Mouse (Mus musculus) midbrain, embryonic 14.5 days (tissue): ENCODE data around the gene Ubxn4. TPM values are rescaled to one million over a fixed set of nuclear protein-coding genes. Genes with fewer than 3 reads are reported as not detected.
"Not testable (repeated sequence)": the region's sequence is repeated elsewhere in the genome, so short reads cannot be mapped to it uniquely, and the experiment has no call there.

Source experiments
- ATAC-seq: fragments of 200-750 bp; cut with Nextera tagmentation; 2 replicates; pipeline ENCODE4 v1.8.0; 2017; ENCODE audit warnings: moderate number of reproducible peaks, moderate library complexity; ENCODE audit not compliant: low FRiP score, low TSS enrichment
- DNase-seq: peaks from one replicate; pipeline ENCODE4 v3.0.0-alpha.2; 2015
- H3K27ac ChIP-seq: fragments of 300-500 bp; sonication (generic); replicated peaks from 2 replicates; pipeline ENCODE4 v1.5.1; 2014; ENCODE audit warnings: mild to moderate bottlenecking, low read depth, low read length, moderate library complexity
- H3K27me3 ChIP-seq: fragments of 300-500 bp; sonication (generic); 2 replicates; pipeline ENCODE4 v1.6.1; 2014; ENCODE audit warnings: low read length, control low read depth, mixed read lengths; ENCODE audit not compliant: control insufficient read depth, insufficient read depth
- H3K36me3 ChIP-seq: fragments of 300-500 bp; sonication (generic); 2 replicates; pipeline ENCODE4 v1.6.1; 2014; ENCODE audit warnings: low read length, control low read depth; ENCODE audit not compliant: control insufficient read depth, insufficient read depth
- H3K4me1 ChIP-seq: fragments of 300-500 bp; sonication (generic); 2 replicates; pipeline ENCODE4 v1.6.1; 2014; ENCODE audit warnings: mild to moderate bottlenecking, antibody characterized with exemption, low read length, control low read depth; ENCODE audit not compliant: control insufficient read depth, insufficient read depth
- H3K4me2 ChIP-seq: fragments of 300-500 bp; sonication (generic); 2 replicates; pipeline ENCODE4 v1.6.1; 2014; ENCODE audit warnings: mild to moderate bottlenecking, low read length, moderate library complexity
- H3K4me3 ChIP-seq: fragments of 300-500 bp; sonication (generic); replicated peaks from 2 replicates; pipeline ENCODE4 v1.5.1; 2014; ENCODE audit warnings: low read depth, low read length
- H3K9ac ChIP-seq: fragments of 300-500 bp; sonication (generic); replicated peaks from 2 replicates; pipeline ENCODE4 v1.6.1; 2014; ENCODE audit warnings: mild to moderate bottlenecking, low read length, moderate library complexity
- H3K9me3 ChIP-seq: fragments of 300-500 bp; sonication (generic); 2 replicates; pipeline ENCODE4 v1.6.1; 2016; ENCODE audit warnings: low read length, control low read depth, mixed read lengths; ENCODE audit not compliant: control insufficient read depth
- WGBS: fragments of 180-500 bp; shearing (Covaris S2); extraction: QIAGEN DNeasy Blood & Tissue Kit; methylation state at CpG from one replicate; pipeline ENCODE4 v1.1.7; 2014; 5-methylcytosine and 5-hydroxymethylcytosine counted together
- polyA plus RNA-seq: library from polyadenylated mRNA; unstranded; fragments of >200 nt; fragmentation: Nextera tagmentation; extraction: Ambion mirVana; gene quantifications from 2 replicates; pipeline ENCODE4 v1.2.1, GENCODE M21; 2014

The Ubxn4 gene
- polyA plus RNA-seq, 1 experiment from 2014 or later, result 81.5 TPM

DNA sequence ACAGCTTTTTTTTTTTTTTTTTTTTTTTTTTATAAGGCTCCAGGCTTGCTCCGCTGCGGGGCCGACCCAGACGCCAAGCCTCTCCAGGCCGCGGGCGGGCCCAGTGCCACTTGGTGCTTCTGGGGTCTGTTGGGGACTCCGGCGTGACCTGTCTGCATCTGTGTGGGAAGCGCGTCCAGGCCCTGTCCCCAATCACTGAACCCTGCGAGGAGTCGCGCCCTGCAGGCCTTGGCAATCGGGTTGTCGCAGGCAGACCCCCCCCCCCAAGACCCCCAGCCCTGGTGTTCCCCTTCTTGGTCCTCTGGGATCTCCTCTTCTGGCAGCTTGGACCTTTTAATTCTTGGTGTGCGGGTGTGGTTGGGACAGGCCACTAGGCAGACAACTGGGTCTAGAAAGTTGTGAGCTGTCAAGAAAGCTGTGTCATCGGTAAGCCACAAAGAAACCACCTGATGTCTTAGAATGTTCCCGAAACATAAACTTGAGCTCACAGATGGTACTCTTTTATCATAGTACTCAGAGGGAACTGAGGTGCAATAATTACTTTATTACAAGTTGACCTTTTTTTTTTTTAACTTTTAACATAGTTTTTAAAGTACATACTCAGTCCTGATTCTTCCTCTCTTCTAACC lies 1.1 kb downstream of the Ubxn4 start:
- no peaks in the 10 kb centered on the region for H3K27me3 ChIP-seq
- peak overlapping the region; percentile 75 for H3K9ac ChIP-seq
- WGBS, result 1% methylated on average over 19 of the region's 19 CpGs
- H3K4me1 ChIP-seq, result peaks cover 17% of the 10 kb centered on the region
- no peaks in the 10 kb centered on the region for H3K9me3 ChIP-seq
- ATAC-seq (peak; percentile 47; the same call in 1 of the 2 replicates), DNase-seq (peak; percentile 31)
- H3K27ac ChIP-seq, result peak overlapping the region; percentile 89
- 0 out of 2 replicates have a peak, but pooled peaks cover 4% of the 10 kb centered on the region for H3K36me3 ChIP-seq
- peak overlapping the region; percentile 69 for H3K4me3 ChIP-seq
- H3K4me2 ChIP-seq, result peak overlapping the region; percentile 91

DNA sequence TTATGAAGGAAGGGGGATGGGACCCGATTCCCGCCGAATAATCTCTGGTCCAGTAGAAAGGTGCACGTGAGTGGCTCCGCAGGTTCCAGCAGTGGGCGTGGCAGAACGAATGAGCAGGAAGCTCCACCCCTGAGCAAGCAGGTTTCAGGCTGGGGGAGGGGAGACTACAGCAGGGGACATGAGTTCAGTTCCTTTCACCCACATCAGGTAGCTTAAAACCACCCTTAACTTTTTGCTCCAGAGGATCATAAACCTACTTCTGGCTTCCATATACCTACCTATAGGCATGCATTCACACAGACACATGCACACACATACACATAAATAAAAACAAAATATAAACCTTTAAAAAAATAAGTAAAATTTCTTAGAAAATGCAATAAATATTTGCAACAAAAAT lies 23.3 kb downstream of the Ubxn4 start:
- not testable (repeated sequence) for H3K9me3 ChIP-seq, H3K4me1 ChIP-seq, ATAC-seq, H3K4me2 ChIP-seq, H3K27me3 ChIP-seq, H3K9ac ChIP-seq, H3K4me3 ChIP-seq, H3K27ac ChIP-seq, DNase-seq
- 85% methylated on average over 7 of the region's 7 CpGs for WGBS
- peaks cover 83% of the 10 kb centered on the region for H3K36me3 ChIP-seq

DNA sequence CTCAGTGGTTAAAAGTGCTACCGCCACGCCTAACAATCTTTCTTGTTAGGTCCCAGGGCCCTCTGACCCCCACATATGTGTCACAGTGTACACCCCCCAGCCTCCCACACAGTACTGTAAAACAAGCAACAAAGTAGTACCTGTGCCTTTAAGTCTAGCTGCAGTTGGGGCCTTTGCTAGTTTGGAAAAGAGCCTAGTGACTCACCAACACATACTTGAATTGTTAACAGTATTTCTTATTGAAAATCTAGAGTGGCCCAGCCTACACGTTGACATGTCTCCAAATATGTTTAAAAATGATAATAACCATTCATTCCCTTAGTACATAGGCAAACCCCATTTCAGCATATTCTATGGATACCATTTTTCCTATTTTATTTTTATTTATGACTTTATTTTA lies 27.0 kb downstream of the Ubxn4 start:
- WGBS, result 95% methylated on average over 3 of the region's 3 CpGs
- ATAC-seq, result no peak
- no peak overlapping the region for H3K9ac ChIP-seq
- no peak overlapping the region for H3K4me2 ChIP-seq
- no peaks in the 10 kb centered on the region for H3K4me1 ChIP-seq
- no peak overlapping the region for H3K27ac ChIP-seq
- H3K9me3 ChIP-seq, result no peaks in the 10 kb centered on the region
- H3K27me3 ChIP-seq, result no peaks in the 10 kb centered on the region
- DNase-seq, result no peak
- H3K36me3 ChIP-seq, result peaks cover 91% of the 10 kb centered on the region
- no peak overlapping the region for H3K4me3 ChIP-seq

DNA sequence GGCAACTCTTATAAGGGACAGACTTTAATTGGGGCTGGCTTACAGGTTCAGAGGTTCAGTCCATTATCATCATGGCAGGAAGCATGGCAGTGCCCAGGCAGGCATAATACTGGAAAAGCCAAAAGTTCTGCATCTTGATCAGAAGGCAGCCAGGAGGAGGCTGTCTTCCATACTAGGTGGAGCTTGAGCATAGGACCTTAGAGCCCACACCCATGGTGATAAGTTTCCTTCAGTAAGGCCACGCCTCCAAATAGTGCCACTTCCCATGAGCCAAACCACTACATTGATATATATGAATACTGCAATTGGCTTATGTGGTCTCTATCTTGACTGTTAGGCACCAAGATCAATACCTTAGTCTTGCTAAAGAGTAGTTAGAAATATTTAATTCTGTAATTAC lies 32.1 kb downstream of the Ubxn4 start:
- no peak for DNase-seq
- 98% methylated on average over 1 of the region's 1 CpGs for WGBS
- no peak overlapping the region for H3K27ac ChIP-seq
- H3K9ac ChIP-seq, result no peak overlapping the region
- no peak overlapping the region for H3K4me3 ChIP-seq
- no peak for ATAC-seq
- H3K27me3 ChIP-seq, result no peaks in the 10 kb centered on the region
- no peaks in the 10 kb centered on the region for H3K4me1 ChIP-seq
- no peak overlapping the region for H3K4me2 ChIP-seq
- no peaks in the 10 kb centered on the region for H3K9me3 ChIP-seq
- H3K36me3 ChIP-seq, result peaks cover 92% of the 10 kb centered on the region

DNA sequence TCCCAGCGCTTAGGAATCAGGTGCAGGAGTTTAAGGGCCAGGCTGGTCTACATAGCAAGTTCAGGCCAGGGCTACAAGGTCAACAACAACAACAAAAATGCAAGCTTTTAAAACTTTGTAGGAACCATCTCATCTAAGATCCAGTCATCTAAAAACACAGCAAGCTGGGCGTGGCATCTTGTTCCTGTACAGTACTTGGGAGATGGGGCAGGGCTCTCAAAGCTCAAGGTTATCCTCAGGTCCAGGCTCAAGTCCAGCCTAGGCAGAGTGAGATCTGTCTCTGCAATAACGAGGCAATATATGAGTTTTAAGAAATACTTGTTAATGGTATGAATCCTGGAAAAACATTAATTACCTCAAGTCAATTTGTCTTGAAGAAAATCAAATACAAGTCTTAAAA lies 34.8 kb downstream of the Ubxn4 start:
- Histone ChIP-seq H3K9ac (no peak overlapping the region), H3K4me1 (no peaks in the 10 kb centered on the region), H3K27ac (no peak overlapping the region), H3K9me3 (no peaks in the 10 kb centered on the region), H3K36me3 (peaks cover 75% of the 10 kb centered on the region), H3K27me3 (no peaks in the 10 kb centered on the region), H3K4me2 (no peak overlapping the region), H3K4me3 (no peak overlapping the region)
- no peak for DNase-seq
- WGBS, result 99% methylated on average over 3 of the region's 3 CpGs
- no peak for ATAC-seq

DNA sequence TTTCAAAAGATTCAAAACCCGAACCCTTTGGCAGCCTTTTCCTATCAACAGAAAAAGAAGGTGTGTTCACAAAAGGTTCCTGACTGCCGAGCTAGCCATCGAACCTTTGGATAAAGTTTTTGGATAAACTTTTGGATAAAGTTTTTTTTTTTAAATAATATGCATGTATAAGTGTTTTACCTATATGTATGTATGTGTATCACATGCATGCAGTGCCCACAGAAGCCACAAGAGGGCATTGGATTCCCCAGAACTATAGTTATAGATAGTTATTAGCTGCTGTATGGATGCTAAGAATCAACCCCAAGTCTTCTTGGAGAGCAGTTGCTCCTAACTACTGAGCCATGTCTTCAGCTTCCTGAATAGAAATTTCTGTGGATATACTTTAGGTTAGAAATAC lies 38.0 kb downstream of the Ubxn4 start:
- no peaks in the 10 kb centered on the region for H3K4me1 ChIP-seq
- H3K9ac ChIP-seq, result no peak overlapping the region
- peaks cover 43% of the 10 kb centered on the region for H3K36me3 ChIP-seq
- WGBS, result 96% methylated on average over 3 of the region's 3 CpGs
- H3K9me3 ChIP-seq, result no peaks in the 10 kb centered on the region
- H3K27ac ChIP-seq, result no peak overlapping the region
- H3K27me3 ChIP-seq, result no peaks in the 10 kb centered on the region
- H3K4me3 ChIP-seq, result no peak overlapping the region
- no peak overlapping the region for H3K4me2 ChIP-seq
- DNase-seq (no peak), ATAC-seq (no peak)

DNA sequence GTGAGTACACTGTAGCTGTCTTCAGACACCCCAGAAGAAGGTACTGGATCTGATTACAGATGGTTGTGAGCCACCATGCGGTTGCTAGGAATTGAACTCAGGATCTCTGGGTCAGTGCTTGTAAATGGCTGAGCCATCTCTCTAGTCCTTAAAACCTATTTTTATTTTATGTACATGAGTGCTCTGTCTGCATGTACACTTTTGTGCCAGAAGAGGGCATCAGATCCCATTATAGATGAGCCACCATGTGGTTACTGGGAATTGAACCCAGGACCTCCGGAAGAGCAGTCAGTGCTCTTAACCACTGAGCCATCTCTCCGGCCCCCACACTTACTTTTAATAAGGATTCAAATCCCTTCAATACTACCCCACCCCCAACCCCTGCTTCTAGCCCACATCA lies 39.2 kb downstream of the Ubxn4 start:
- ATAC-seq (no peak), DNase-seq (no peak)
- H3K4me3 ChIP-seq, result no peak overlapping the region
- no peak overlapping the region for H3K9ac ChIP-seq
- 94% methylated on average over 3 of the region's 3 CpGs for WGBS
- no peaks in the 10 kb centered on the region for H3K27me3 ChIP-seq
- H3K4me2 ChIP-seq, result no peak overlapping the region
- H3K27ac ChIP-seq, result no peak overlapping the region
- H3K36me3 ChIP-seq, result peaks cover 31% of the 10 kb centered on the region
- no peaks in the 10 kb centered on the region for H3K4me1 ChIP-seq
- H3K9me3 ChIP-seq, result no peaks in the 10 kb centered on the region

DNA sequence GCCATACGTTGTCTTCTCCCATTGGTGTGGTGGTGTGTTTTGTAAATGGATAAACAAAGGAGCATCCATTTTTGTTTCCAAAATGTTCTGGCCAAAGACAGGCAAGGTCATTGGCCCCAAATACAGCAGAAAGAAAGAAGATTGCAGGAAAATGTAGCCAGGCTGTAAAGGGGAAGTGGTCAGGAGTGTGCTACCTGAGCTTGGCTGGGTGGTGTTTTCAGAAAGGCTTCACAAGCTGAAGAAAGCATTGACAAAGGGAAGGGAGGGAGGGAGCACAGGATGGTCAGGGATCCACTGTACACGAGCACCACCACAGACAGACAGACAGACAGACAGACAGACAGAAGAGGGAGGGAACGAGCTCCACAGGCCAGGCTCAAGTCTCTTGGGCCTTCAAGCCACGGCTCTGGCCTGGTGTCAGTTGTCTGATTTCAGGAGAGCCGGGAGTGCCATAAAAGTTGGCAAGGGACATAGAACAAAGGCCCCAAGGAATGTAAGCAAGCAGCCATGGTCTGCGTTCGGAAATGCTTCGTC lies 40.5 kb downstream of the Ubxn4 start:
- Histone ChIP-seq H3K27ac (no peak overlapping the region), H3K9me3 (no peaks in the 10 kb centered on the region), H3K27me3 (no peaks in the 10 kb centered on the region), H3K4me1 (no peaks in the 10 kb centered on the region), H3K4me2 (no peak overlapping the region), H3K9ac (no peak overlapping the region), H3K36me3 (peaks cover 19% of the 10 kb centered on the region), H3K4me3 (no peak overlapping the region)
- no peak for ATAC-seq
- no peak for DNase-seq
- WGBS, result 86% methylated on average over 8 of the region's 8 CpGs

DNA sequence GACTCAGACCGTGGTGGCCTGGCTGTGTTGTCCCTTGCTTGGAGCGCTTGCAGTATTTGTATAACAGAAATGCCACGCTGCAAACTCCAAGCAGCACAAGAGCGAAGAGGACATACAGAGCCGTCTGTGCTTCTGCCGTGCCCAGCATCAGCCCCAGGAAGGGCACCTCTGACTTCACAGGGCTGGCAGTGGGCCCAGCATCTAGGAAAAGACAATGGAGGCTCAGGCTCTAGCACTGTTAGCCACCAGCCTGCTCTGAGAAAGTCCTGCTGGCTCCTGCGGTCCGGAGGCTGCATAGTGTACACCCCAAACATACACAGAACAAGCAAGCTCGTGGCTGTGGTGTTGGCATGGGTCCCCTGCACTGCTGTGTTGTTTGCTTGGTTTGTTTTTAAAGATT lies 41.4 kb downstream of the Ubxn4 start:
- ATAC-seq, result no peak
- peak; percentile 41 for DNase-seq
- 85% methylated on average over 9 of the region's 9 CpGs for WGBS
- Histone ChIP-seq H3K4me3 (no peak overlapping the region), H3K27ac (no peak overlapping the region), H3K9me3 (no peaks in the 10 kb centered on the region), H3K36me3 (peaks cover 10% of the 10 kb centered on the region), H3K9ac (no peak overlapping the region), H3K4me1 (no peaks in the 10 kb centered on the region), H3K27me3 (no peaks in the 10 kb centered on the region), H3K4me2 (no peak overlapping the region)
